Mouse (Mus musculus) kidney, adult 2 months (tissue): ENCODE measurements around the gene Rhobtb3. TPM values are rescaled to one million over a fixed set of nuclear protein-coding genes. Genes with fewer than 3 reads are reported as not detected.
A peak's percentile ranks its signal among the peaks of the same experiment; 100 is the strongest.

Source experiments
- DNase-seq: peaks from one replicate; pipeline ENCODE4 v3.0.0; 2021
- H3K27ac ChIP-seq: fragments of 200-500 bp; 2 replicates; pipeline ENCODE4 v1.5.1; 2012; ENCODE audit warnings: low read depth, low read length, control low read depth, inconsistent platforms; ENCODE audit not compliant: insufficient read depth
- H3K27me3 ChIP-seq: fragments of 200-500 bp; replicated peaks from 2 replicates; pipeline ENCODE4 v1.6.1; 2012; ENCODE audit warnings: mild to moderate bottlenecking, moderate library complexity, low read length, inconsistent platforms; ENCODE audit not compliant: control insufficient read depth, insufficient read depth
- H3K36me3 ChIP-seq: fragments of 200-500 bp; 2 replicates; pipeline ENCODE4 v1.6.1; 2012; ENCODE audit warnings: mild to moderate bottlenecking, moderate library complexity, low read length, inconsistent platforms; ENCODE audit not compliant: control insufficient read depth, insufficient read depth
- H3K4me1 ChIP-seq: fragments of 200-500 bp; 2 replicates; pipeline ENCODE4 v1.6.1; 2011; ENCODE audit warnings: low read length; ENCODE audit not compliant: control insufficient read depth, insufficient read depth
- H3K4me3 ChIP-seq: fragments of 200-500 bp; 2 replicates; pipeline ENCODE4 v1.5.1; 2011; ENCODE audit warnings: mild to moderate bottlenecking, low read depth, low read length, control low read depth; ENCODE audit not compliant: insufficient read depth
- CTCF ChIP-seq: fragments of 200-500 bp; conservative IDR thresholded peaks from 2 replicates; pipeline ENCODE4 v1.5.1; 2011; ENCODE audit warnings: low read depth, mild to moderate bottlenecking, control low read depth, low read length, moderate library complexity, mixed read lengths; ENCODE audit not compliant: insufficient read depth, insufficient read length
- POLR2A ChIP-seq: fragments of 200-500 bp; IDR thresholded peaks from one replicate; pipeline ENCODE4 v1.6.1; 2011; ENCODE audit warnings: low read depth, low read length, control low read depth
- WGBS: fragments of 180-500 bp; shearing (Covaris S2); methylation state at CpG from one replicate; pipeline ENCODE4 v1.1.7; 2018; 5-methylcytosine and 5-hydroxymethylcytosine counted together
- polyA plus RNA-seq: library from polyadenylated mRNA; depleted of rRNA; stranded (reverse); fragments of >200 nt; gene quantifications from 2 replicates; pipeline ENCODE4 v1.2.3, GENCODE M21; 2012

The Rhobtb3 gene
- polyA plus RNA-seq, 1 experiment, result 2.6 TPM

GRCm38 (mm10) chr13:75845519-75846166 lies 98.1 kb downstream of the Rhobtb3 start:
- Histone ChIP-seq H3K36me3 (no peaks in the 10 kb centered on the region; the same call in 1 of the 2 replicates), H3K4me1 (peaks cover 9% of the 10 kb centered on the region; the same call in 1 of the 2 replicates), H3K4me3 (no peak overlapping the region), H3K27me3 (no peaks in the 10 kb centered on the region), H3K27ac (no peak overlapping the region)
- 74% methylated on average over 4 of the region's 4 CpGs for WGBS
- DNase-seq, result no peak
- TF ChIP-seq CTCF (no peak), POLR2A (no peak)

- H3K27me3 ChIP-seq, result no peaks in the 10 kb centered on the region
- peaks cover 9% of the 10 kb centered on the region; the same call in 1 of the 2 replicates for H3K4me1 ChIP-seq
- H3K27ac ChIP-seq, result no peak overlapping the region
- no peak for DNase-seq
- H3K36me3 ChIP-seq, result no peaks in the 10 kb centered on the region; the same call in 1 of the 2 replicates
- TF ChIP-seq POLR2A, result no peak
- TF ChIP-seq CTCF, result no peak
- no peak overlapping the region for H3K4me3 ChIP-seq
- 94% methylated on average over 2 of the region's 2 CpGs for WGBS
Measured at GRCm38 (mm10) chr13:75844833-75845518, 98.7 kb downstream of the Rhobtb3 start.

GRCm38 (mm10) chr13:75843993-75844683 lies 99.6 kb downstream of the Rhobtb3 start:
- TF ChIP-seq POLR2A (no peak), CTCF (no peak)
- WGBS, result 83% methylated on average over 8 of the region's 8 CpGs
- Histone ChIP-seq H3K36me3 (no peaks in the 10 kb centered on the region; the same call in 1 of the 2 replicates), H3K27ac (no peak overlapping the region), H3K27me3 (no peaks in the 10 kb centered on the region), H3K4me3 (no peak overlapping the region), H3K4me1 (peaks cover 14% of the 10 kb centered on the region; the same call in 1 of the 2 replicates)
- DNase-seq, result peak; percentile 48

GRCm38 (mm10) chr13:75843331-75843730 lies 100.4 kb downstream of the Rhobtb3 start:
- no peak for TF ChIP-seq CTCF
- no peak for TF ChIP-seq POLR2A
- peak; percentile 43 for DNase-seq
- no peaks in the 10 kb centered on the region for H3K36me3 ChIP-seq
- 80% methylated on average over 5 of the region's 5 CpGs for WGBS
- no peaks in the 10 kb centered on the region for H3K27me3 ChIP-seq
- H3K4me3 ChIP-seq, result no peak overlapping the region
- peaks cover 17% of the 10 kb centered on the region; the same call in 1 of the 2 replicates for H3K4me1 ChIP-seq
- no peak overlapping the region for H3K27ac ChIP-seq

- Histone ChIP-seq H3K27ac (no peak overlapping the region), H3K4me3 (no peak overlapping the region), H3K36me3 (no peaks in the 10 kb centered on the region), H3K27me3 (no peaks in the 10 kb centered on the region), H3K4me1 (peaks cover 17% of the 10 kb centered on the region; the same call in 1 of the 2 replicates)
- TF ChIP-seq CTCF, result no peak
- WGBS, result 89% methylated on average over 3 of the region's 3 CpGs
- DNase-seq, result no peak
Measured at GRCm38 (mm10) chr13:75841950-75842349, 101.8 kb downstream of the Rhobtb3 start.

GRCm38 (mm10) chr13:75840752-75841285 lies 102.9 kb downstream of the Rhobtb3 start:
- TF ChIP-seq CTCF, result no peak
- no peak for TF ChIP-seq POLR2A
- Histone ChIP-seq H3K27ac (no peak overlapping the region), H3K36me3 (no peaks in the 10 kb centered on the region), H3K4me3 (peak overlapping the region; percentile 89), H3K27me3 (no peaks in the 10 kb centered on the region), H3K4me1 (peaks cover 17% of the 10 kb centered on the region; the same call in 1 of the 2 replicates)
- peak; percentile 17 for DNase-seq
- WGBS, result 32% methylated on average over 6 of the region's 6 CpGs
